Mouse (Mus musculus) lung, postnatal 0 days (tissue): ENCODE measurements around the gene Tbl1xr1. TPM values are rescaled to one million over a fixed set of nuclear protein-coding genes. Genes with fewer than 3 reads are reported as not detected.

Experiments used
- ATAC-seq: fragments of 200-750 bp; cut with Nextera tagmentation; 2 replicates; pipeline ENCODE4 v1.8.0; 2017; ENCODE audit warnings: moderate library complexity
- DNase-seq: peaks from one replicate; pipeline ENCODE4 v3.0.0-alpha.2; 2016; ENCODE audit warnings: low spot score
- H3K27ac ChIP-seq: fragments of 300-500 bp; sonication (generic); 2 replicates; pipeline ENCODE4 v1.5.1; 2014; ENCODE audit warnings: antibody characterized with exemption, mild to moderate bottlenecking, low read length, mixed read lengths
- H3K27me3 ChIP-seq: fragments of 300-500 bp; sonication (generic); replicated peaks from 2 replicates; pipeline ENCODE4 v1.6.1; 2014; ENCODE audit warnings: low read length, mixed read lengths; ENCODE audit not compliant: insufficient read depth
- H3K36me3 ChIP-seq: fragments of 300-500 bp; sonication (generic); 2 replicates; pipeline ENCODE4 v1.6.1; 2014; ENCODE audit warnings: low read length, mixed read lengths; ENCODE audit not compliant: insufficient read depth
- H3K4me1 ChIP-seq: fragments of 300-500 bp; sonication (generic); 2 replicates; pipeline ENCODE4 v1.6.1; 2014; ENCODE audit warnings: antibody characterized with exemption, low read depth, low read length, mixed read lengths; ENCODE audit not compliant: insufficient read depth
- H3K4me2 ChIP-seq: fragments of 300-500 bp; sonication (generic); replicated peaks from 2 replicates; pipeline ENCODE4 v1.6.1; 2014; ENCODE audit warnings: low read depth, mild to moderate bottlenecking, low read length, moderate library complexity, mixed read lengths
- H3K4me3 ChIP-seq: fragments of 300-500 bp; sonication (generic); 2 replicates; pipeline ENCODE4 v1.5.1; 2014; ENCODE audit warnings: low read depth, low read length
- H3K9ac ChIP-seq: fragments of 300-500 bp; sonication (generic); replicated peaks from 2 replicates; pipeline ENCODE4 v1.6.1; 2014; ENCODE audit warnings: low read depth, mild to moderate bottlenecking
- H3K9me3 ChIP-seq: fragments of 300-500 bp; sonication (generic); 2 replicates; pipeline ENCODE4 v1.6.1; 2016; ENCODE audit warnings: low read length, mixed read lengths
- CTCF ChIP-seq: IDR thresholded peaks from 2 replicates; pipeline ENCODE4 v1.5.1; 2016; ENCODE audit warnings: antibody characterized with exemption, mild to moderate bottlenecking
- EP300 ChIP-seq: IDR thresholded peaks from 2 replicates; pipeline ENCODE4 v1.6.1; 2016; ENCODE audit warnings: antibody characterized with exemption, mild to moderate bottlenecking, control low read depth
- WGBS: fragments of 180-500 bp; shearing (Covaris S2); extraction: QIAGEN DNeasy Blood & Tissue Kit; methylation state at CpG from one replicate; pipeline ENCODE4 v1.1.7; 2014; 5-methylcytosine and 5-hydroxymethylcytosine counted together
- polyA plus RNA-seq: library from polyadenylated mRNA; unstranded; fragments of >200 nt; fragmentation: Nextera tagmentation; extraction: Ambion mirVana; gene quantifications from 2 replicates; pipeline ENCODE4 v1.2.1, GENCODE M21; 2015

Gene Tbl1xr1
- polyA plus RNA-seq, 1 experiment from 2014 or later = 9.6 TPM

- H3K9ac ChIP-seq = no peak overlapping the region
- DNase-seq (peak; percentile 35), ATAC-seq (no peak; the same call in 1 of the 2 replicates)
- TF ChIP-seq CTCF = no peak
- no peak for TF ChIP-seq EP300
- no peaks in the 10 kb centered on the region for H3K9me3 ChIP-seq
- H3K4me2 ChIP-seq = no peak overlapping the region
- H3K27ac ChIP-seq = no peak overlapping the region
- no peaks in the 10 kb centered on the region for H3K36me3 ChIP-seq
- 72% methylated on average over 7 of the region's 7 CpGs for WGBS
- H3K27me3 ChIP-seq = no peaks in the 10 kb centered on the region
- no peak overlapping the region for H3K4me3 ChIP-seq
- no peaks in the 10 kb centered on the region for H3K4me1 ChIP-seq
Observed at GRCm38 (mm10) chr3:22058206-22058804, 18.1 kb upstream of the Tbl1xr1 start.

GRCm38 (mm10) chr3:22061163-22061562 is 15.3 kb upstream of the Tbl1xr1 start:
- Histone ChIP-seq H3K4me2 (no peak overlapping the region), H3K27ac (no peak overlapping the region), H3K9me3 (no peaks in the 10 kb centered on the region), H3K27me3 (no peaks in the 10 kb centered on the region), H3K36me3 (no peaks in the 10 kb centered on the region), H3K9ac (no peak overlapping the region), H3K4me3 (no peak overlapping the region), H3K4me1 (no peaks in the 10 kb centered on the region)
- DNase-seq (no peak), ATAC-seq (no peak)
- WGBS = 85% methylated on average over 4 of the region's 4 CpGs
- no peak for TF ChIP-seq CTCF
- TF ChIP-seq EP300 = no peak

GRCm38 (mm10) chr3:22068621-22069020 is 7.8 kb upstream of the Tbl1xr1 start:
- Histone ChIP-seq H3K27me3 (no peaks in the 10 kb centered on the region), H3K4me3 (no peak overlapping the region), H3K9me3 (no peaks in the 10 kb centered on the region), H3K9ac (no peak overlapping the region), H3K27ac (no peak overlapping the region), H3K36me3 (no peaks in the 10 kb centered on the region), H3K4me2 (no peak overlapping the region), H3K4me1 (no peaks in the 10 kb centered on the region)
- WGBS = 73% methylated on average over 5 of the region's 5 CpGs
- no peak for ATAC-seq
- DNase-seq = no peak
- no peak for TF ChIP-seq EP300
- no peak for TF ChIP-seq CTCF

- no peaks in the 10 kb centered on the region for H3K27me3 ChIP-seq
- DNase-seq (no peak), ATAC-seq (no peak)
- H3K4me3 ChIP-seq = no peak overlapping the region
- no peak overlapping the region for H3K27ac ChIP-seq
- H3K4me1 ChIP-seq = peaks cover 10% of the 10 kb centered on the region; the same call in 1 of the 2 replicates
- H3K9me3 ChIP-seq = no peaks in the 10 kb centered on the region
- 86% methylated on average over 1 of the region's 1 CpGs for WGBS
- TF ChIP-seq EP300 (no peak), CTCF (no peak)
- no peaks in the 10 kb centered on the region for H3K36me3 ChIP-seq
- H3K9ac ChIP-seq = no peak overlapping the region
- H3K4me2 ChIP-seq = no peak overlapping the region
Observed at GRCm38 (mm10) chr3:22073916-22074315, 2.5 kb upstream of the Tbl1xr1 start.

GRCm38 (mm10) chr3:22074591-22075294 is 1.7 kb upstream of the Tbl1xr1 start:
- H3K4me2 ChIP-seq = peak overlapping the region; percentile 85
- WGBS = 16% methylated on average over 11 of the region's 11 CpGs
- DNase-seq (peak; percentile 85), ATAC-seq (peak; percentile 8)
- H3K27ac ChIP-seq = peak overlapping the region; percentile 97
- no peaks in the 10 kb centered on the region for H3K9me3 ChIP-seq
- no peak overlapping the region for H3K9ac ChIP-seq
- no peaks in the 10 kb centered on the region for H3K36me3 ChIP-seq
- H3K27me3 ChIP-seq = no peaks in the 10 kb centered on the region
- peak overlapping the region; percentile 99 for H3K4me3 ChIP-seq
- TF ChIP-seq EP300 = peak; percentile 85
- TF ChIP-seq CTCF = no peak
- H3K4me1 ChIP-seq = peaks cover 10% of the 10 kb centered on the region; the same call in 1 of the 2 replicates

GRCm38 (mm10) chr3:22075517-22075886 is 950 bp upstream of the Tbl1xr1 start:
- DNase-seq = no peak

More at GRCm38 (mm10) chr3:22075517-22075886, 950 bp upstream of the Tbl1xr1 start:
- peaks cover 10% of the 10 kb centered on the region; the same call in 1 of the 2 replicates for H3K4me1 ChIP-seq
- under 1% methylated on average over 28 of the region's 28 CpGs for WGBS
- H3K27ac ChIP-seq = peak overlapping the region; percentile 97
- no peaks in the 10 kb centered on the region for H3K9me3 ChIP-seq
- peak overlapping the region; percentile 71 for H3K9ac ChIP-seq
- no peaks in the 10 kb centered on the region for H3K27me3 ChIP-seq
- TF ChIP-seq CTCF = no peak
- no peak for TF ChIP-seq EP300
- H3K4me2 ChIP-seq = peak overlapping the region; percentile 85
- peak overlapping the region; percentile 99 for H3K4me3 ChIP-seq
- H3K36me3 ChIP-seq = no peaks in the 10 kb centered on the region
- no peak for ATAC-seq
